Mouse (Mus musculus): Measurements from ENCODE around the gene Mrpl22.
"Not testable (repeated sequence)": the region's sequence is repeated elsewhere in the genome, so short reads cannot be mapped to it uniquely, and the experiment has no call there.

DNA sequence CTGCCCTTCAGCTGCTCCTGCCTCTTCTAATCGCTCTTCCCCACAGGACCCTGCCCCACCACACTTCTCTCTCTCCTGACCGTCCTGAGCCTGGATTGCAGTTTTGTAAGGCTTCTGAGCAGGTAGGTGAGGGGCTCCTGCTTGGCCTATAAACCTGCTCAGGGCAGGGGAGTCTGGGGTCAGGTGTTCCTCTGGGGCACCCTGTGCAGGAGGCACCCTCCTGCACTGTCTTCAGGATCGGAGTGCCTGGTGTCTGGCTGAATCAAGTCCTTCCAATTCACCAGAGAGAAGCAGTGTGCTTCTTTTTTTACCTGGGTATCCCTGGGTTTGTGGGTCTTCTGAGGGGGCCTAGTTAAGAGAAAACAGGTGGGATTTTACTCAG lies 43.6 kb downstream of the Mrpl22 start:
- TF ChIP-seq CTCF, POLR2A (IDR thresholded peaks at IDR 0.05; ENCODE audit: extremely low read depth, insufficient read depth, low read length): not testable (repeated sequence)
